Mouse (Mus musculus): Measurements from ENCODE around the gene Pnliprp2. TPM values are rescaled to one million over a fixed set of nuclear protein-coding genes. Genes with fewer than 3 reads are reported as not detected.
A peak's percentile ranks its signal among the peaks of the same experiment; 100 is the strongest.

Pnliprp2 gene
- polyA plus RNA-seq, 1 experiment from 2014 or later = 0.10 TPM

DNA sequence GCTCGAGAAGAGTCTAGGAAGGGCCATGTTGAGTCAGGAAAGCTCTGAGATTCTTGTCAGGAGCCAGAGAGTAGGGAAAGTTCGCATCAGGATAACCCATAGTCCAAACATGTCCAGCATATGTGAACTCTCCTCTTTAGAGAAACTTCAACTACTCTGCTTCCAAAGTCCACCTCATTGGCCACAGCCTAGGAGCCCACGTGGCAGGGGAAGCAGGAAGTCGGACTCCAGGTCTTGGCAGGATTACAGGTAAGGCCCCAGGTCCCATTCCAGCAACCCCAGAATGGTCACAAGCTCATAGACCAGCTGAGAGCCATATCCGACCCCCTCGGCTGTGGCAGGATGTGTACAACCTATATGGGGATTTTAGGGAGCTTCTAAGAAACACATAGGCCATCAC is 26.3 kb upstream of the Pnliprp2 start:
- 75% methylated on average over 6 of the region's 6 CpGs for WGBS
- no peak overlapping the region for H3K9ac ChIP-seq (replicated peaks; ENCODE audit: low read depth)
- H3K9me3 ChIP-seq (ENCODE audit: low read length) = no peaks in the 10 kb centered on the region
- ATAC-seq (no peak), DNase-seq (ENCODE audit: low spot score) (no peak)
- no peaks in the 10 kb centered on the region for H3K4me1 ChIP-seq (ENCODE audit: insufficient read depth, low read depth, low read length)
- no peak overlapping the region for H3K4me2 ChIP-seq (replicated peaks; ENCODE audit: low read depth, low read length)
- H3K27me3 ChIP-seq (replicated peaks; ENCODE audit: insufficient read depth, low read length) = no peaks in the 10 kb centered on the region
- H3K36me3 ChIP-seq (ENCODE audit: insufficient read depth, low read length) = no peaks in the 10 kb centered on the region
- no peak overlapping the region for H3K4me3 ChIP-seq (ENCODE audit: low read depth, low read length)
- H3K27ac ChIP-seq (ENCODE audit: low read length) = no peak overlapping the region
- TF ChIP-seq EP300 (IDR thresholded peaks at IDR 0.05) (no peak), CTCF (IDR thresholded peaks at IDR 0.05) (no peak)

DNA sequence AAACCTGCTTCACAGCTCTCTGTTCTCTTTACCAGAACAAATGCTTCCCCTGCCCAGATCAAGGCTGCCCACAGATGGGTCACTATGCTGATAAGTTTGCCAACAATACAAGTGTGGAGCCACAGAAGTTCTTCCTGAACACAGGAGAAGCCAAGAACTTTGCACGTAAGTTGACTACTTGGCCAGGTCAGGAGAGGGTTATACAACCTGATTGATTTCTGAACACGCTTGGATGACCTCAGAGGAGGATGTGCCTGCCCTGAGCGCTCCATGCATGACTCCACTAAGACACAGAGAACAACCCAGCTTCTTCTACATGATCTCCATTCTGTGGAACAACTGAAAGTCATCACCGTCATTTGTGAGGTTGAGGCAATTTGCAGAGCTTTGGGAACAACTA is 21.4 kb upstream of the Pnliprp2 start:
- no peaks in the 10 kb centered on the region for H3K36me3 ChIP-seq (ENCODE audit: insufficient read depth, low read length)
- no peak overlapping the region for H3K27ac ChIP-seq (ENCODE audit: low read length)
- no peaks in the 10 kb centered on the region for H3K4me1 ChIP-seq (ENCODE audit: insufficient read depth, low read depth, low read length)
- no peak overlapping the region for H3K9ac ChIP-seq (replicated peaks; ENCODE audit: low read depth)
- ATAC-seq = no peak
- 88% methylated on average over 4 of the region's 4 CpGs for WGBS
- no peak overlapping the region for H3K4me3 ChIP-seq (ENCODE audit: low read depth, low read length)
- TF ChIP-seq EP300 (IDR thresholded peaks at IDR 0.05) (no peak), CTCF (IDR thresholded peaks at IDR 0.05) (no peak)
- DNase-seq (ENCODE audit: low spot score) = no peak
- no peak overlapping the region for H3K4me2 ChIP-seq (replicated peaks; ENCODE audit: low read depth, low read length)
- no peaks in the 10 kb centered on the region for H3K27me3 ChIP-seq (replicated peaks; ENCODE audit: insufficient read depth, low read length)
- no peaks in the 10 kb centered on the region for H3K9me3 ChIP-seq (ENCODE audit: low read length)

DNA sequence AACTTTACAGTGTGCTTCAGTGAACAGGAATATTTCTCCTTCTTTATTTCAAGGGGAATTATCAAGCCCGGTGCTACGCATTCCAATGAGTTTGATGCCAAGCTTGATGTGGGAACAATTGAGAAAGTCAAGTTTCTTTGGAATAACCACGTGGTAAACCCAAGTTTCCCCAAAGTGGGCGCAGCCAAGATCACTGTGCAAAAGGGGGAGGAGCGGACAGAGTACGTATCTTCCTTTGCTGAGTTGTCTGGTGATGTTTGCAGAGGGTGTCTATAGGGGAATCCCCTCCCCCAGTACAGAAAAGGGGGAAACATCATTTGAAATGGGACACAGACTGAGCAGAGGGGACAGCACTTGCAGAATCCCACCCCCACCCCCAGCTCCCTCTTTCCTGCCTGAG is 18.5 kb upstream of the Pnliprp2 start:
- H3K9me3 ChIP-seq (ENCODE audit: low read length) = no peaks in the 10 kb centered on the region
- no peak overlapping the region for H3K4me3 ChIP-seq (ENCODE audit: low read depth, low read length)
- H3K27ac ChIP-seq (ENCODE audit: low read length) = no peak overlapping the region
- ATAC-seq (no peak), DNase-seq (ENCODE audit: low spot score) (no peak)
- H3K36me3 ChIP-seq (ENCODE audit: insufficient read depth, low read length) = no peaks in the 10 kb centered on the region
- WGBS = 69% methylated on average over 6 of the region's 6 CpGs
- no peak for TF ChIP-seq CTCF (IDR thresholded peaks at IDR 0.05)
- TF ChIP-seq EP300 (IDR thresholded peaks at IDR 0.05) = no peak
- no peak overlapping the region for H3K9ac ChIP-seq (replicated peaks; ENCODE audit: low read depth)
- H3K27me3 ChIP-seq (replicated peaks; ENCODE audit: insufficient read depth, low read length) = no peaks in the 10 kb centered on the region
- H3K4me1 ChIP-seq (ENCODE audit: insufficient read depth, low read depth, low read length) = no peaks in the 10 kb centered on the region
- H3K4me2 ChIP-seq (replicated peaks; ENCODE audit: low read depth, low read length) = no peak overlapping the region

DNA sequence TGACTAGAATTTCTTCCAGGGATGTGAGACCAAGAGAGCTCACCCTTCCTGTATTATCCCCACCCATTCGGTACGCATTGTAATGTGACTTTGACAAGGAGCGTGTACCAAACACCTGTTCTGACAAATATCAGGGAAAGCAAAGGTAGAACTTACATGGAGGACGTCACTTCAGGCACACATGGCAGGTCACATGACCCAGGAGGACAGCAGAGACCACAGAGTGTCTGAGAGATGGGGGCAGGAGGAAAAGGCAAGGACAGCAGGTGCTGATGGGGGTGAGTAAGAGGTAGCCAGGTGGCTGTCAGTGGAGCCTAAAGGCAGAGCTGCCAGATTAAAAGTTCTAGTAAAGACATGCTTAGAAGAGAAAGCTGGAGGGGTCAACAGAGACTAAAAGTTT is 16.8 kb upstream of the Pnliprp2 start:
- ATAC-seq (no peak), DNase-seq (ENCODE audit: low spot score) (no peak)
- Histone ChIP-seq H3K4me1 (ENCODE audit: insufficient read depth, low read depth, low read length) (no peaks in the 10 kb centered on the region), H3K9ac (replicated peaks; ENCODE audit: low read depth) (no peak overlapping the region), H3K4me2 (replicated peaks; ENCODE audit: low read depth, low read length) (no peak overlapping the region), H3K36me3 (ENCODE audit: insufficient read depth, low read length) (no peaks in the 10 kb centered on the region), H3K27me3 (replicated peaks; ENCODE audit: insufficient read depth, low read length) (no peaks in the 10 kb centered on the region), H3K27ac (ENCODE audit: low read length) (no peak overlapping the region), H3K4me3 (ENCODE audit: low read depth, low read length) (no peak overlapping the region), H3K9me3 (ENCODE audit: low read length) (no peaks in the 10 kb centered on the region)
- WGBS = 77% methylated on average over 4 of the region's 4 CpGs
- TF ChIP-seq EP300 (IDR thresholded peaks at IDR 0.05) (no peak), CTCF (IDR thresholded peaks at IDR 0.05) (no peak)

DNA sequence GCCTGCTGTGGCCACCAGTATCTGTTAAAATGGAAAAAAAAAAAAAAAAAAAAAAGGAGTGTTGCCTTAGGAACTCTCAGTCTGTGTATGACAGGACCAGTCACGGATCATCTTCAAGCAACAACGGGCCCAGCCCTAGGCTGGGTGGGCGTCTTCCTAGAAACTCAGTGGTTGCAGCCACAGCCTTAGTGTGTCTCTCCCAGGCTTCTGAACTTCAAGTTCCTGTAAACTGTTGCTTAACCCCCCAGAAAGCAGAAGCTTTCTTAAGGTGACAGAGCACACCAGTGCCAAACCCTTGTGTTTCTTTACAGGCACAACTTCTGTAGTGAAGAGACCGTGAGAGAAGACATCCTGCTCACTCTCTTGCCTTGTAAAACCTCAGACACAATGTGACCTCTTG is 15.8 kb upstream of the Pnliprp2 start:
- H3K36me3 ChIP-seq (ENCODE audit: insufficient read depth, low read length) = no peaks in the 10 kb centered on the region
- no peak overlapping the region for H3K9ac ChIP-seq (replicated peaks; ENCODE audit: low read depth)
- no peak overlapping the region for H3K27ac ChIP-seq (ENCODE audit: low read length)
- ATAC-seq (no peak), DNase-seq (ENCODE audit: low spot score) (peak; percentile 28)
- TF ChIP-seq EP300 (IDR thresholded peaks at IDR 0.05) = no peak
- no peak overlapping the region for H3K4me3 ChIP-seq (ENCODE audit: low read depth, low read length)
- WGBS = 63% methylated on average over 4 of the region's 4 CpGs
- no peaks in the 10 kb centered on the region for H3K9me3 ChIP-seq (ENCODE audit: low read length)
- H3K4me1 ChIP-seq (ENCODE audit: insufficient read depth, low read depth, low read length) = no peaks in the 10 kb centered on the region
- H3K4me2 ChIP-seq (replicated peaks; ENCODE audit: low read depth, low read length) = no peak overlapping the region
- H3K27me3 ChIP-seq (replicated peaks; ENCODE audit: insufficient read depth, low read length) = no peaks in the 10 kb centered on the region

DNA sequence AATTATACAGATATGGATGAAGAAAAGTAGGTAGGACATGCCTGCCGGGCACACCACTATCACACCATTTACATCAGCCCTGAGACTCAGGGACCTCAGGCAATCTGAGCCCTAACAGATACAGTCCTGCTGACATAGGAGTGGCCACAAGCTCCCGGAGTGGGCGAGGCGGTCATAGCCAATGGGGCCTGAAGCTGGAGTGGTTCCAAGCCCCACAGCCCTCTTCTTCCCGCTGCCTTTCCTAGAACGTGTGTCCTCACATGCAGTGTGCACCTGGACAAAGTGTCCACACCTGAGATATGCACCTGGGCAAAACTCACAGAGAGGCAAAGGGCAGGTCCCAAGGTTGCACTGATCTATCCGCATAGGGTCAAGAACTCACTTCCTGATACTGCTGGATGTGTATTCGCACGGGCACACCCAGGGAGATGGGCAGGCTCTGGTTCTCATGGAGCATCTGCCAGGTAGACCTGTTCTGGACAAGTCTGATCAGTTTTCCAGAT is 12.0 kb upstream of the Pnliprp2 start:
- H3K9me3 ChIP-seq (ENCODE audit: low read length) = no peaks in the 10 kb centered on the region
- no peak overlapping the region for H3K4me3 ChIP-seq (ENCODE audit: low read depth, low read length)
- WGBS = 73% methylated on average over 9 of the region's 9 CpGs
- DNase-seq (ENCODE audit: low spot score) (no peak), ATAC-seq (no peak)
- H3K27ac ChIP-seq (ENCODE audit: low read length) = no peak overlapping the region
- TF ChIP-seq EP300 (IDR thresholded peaks at IDR 0.05) (no peak), CTCF (IDR thresholded peaks at IDR 0.05) (no peak)
- H3K4me1 ChIP-seq (ENCODE audit: insufficient read depth, low read depth, low read length) = no peaks in the 10 kb centered on the region
- H3K4me2 ChIP-seq (replicated peaks; ENCODE audit: low read depth, low read length) = no peak overlapping the region
- H3K27me3 ChIP-seq (replicated peaks; ENCODE audit: insufficient read depth, low read length) = no peaks in the 10 kb centered on the region
- H3K36me3 ChIP-seq (ENCODE audit: insufficient read depth, low read length) = no peaks in the 10 kb centered on the region
- H3K9ac ChIP-seq (replicated peaks; ENCODE audit: low read depth) = no peak overlapping the region

DNA sequence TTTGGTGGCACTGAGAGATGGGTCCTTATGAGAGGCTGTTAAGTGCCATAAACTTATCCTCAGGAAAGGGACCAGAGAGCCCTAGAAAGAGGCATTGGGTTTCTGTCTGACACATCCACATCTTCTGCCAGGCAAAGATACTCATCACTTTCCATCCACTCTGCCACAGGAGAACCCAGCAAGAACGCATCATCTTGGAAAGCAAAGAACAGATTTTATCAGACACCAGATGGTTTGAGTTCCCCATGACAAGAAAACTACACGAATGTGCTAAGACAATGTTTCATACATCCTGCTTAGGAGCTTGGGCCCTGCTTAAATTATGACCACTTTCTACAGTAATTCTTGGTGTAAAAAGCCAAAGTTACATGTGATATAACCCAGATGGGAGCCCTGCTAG is 8.7 kb upstream of the Pnliprp2 start:
- 68% methylated on average over 2 of the region's 2 CpGs for WGBS

More for the DNA sequence above, 8.7 kb upstream of the Pnliprp2 start:
- no peak overlapping the region for H3K9ac ChIP-seq (replicated peaks; ENCODE audit: low read depth)
- no peak overlapping the region for H3K4me2 ChIP-seq (replicated peaks; ENCODE audit: low read depth, low read length)
- H3K36me3 ChIP-seq (ENCODE audit: insufficient read depth, low read length) = no peaks in the 10 kb centered on the region
- no peaks in the 10 kb centered on the region for H3K9me3 ChIP-seq (ENCODE audit: low read length)
- ATAC-seq (no peak), DNase-seq (ENCODE audit: low spot score) (no peak)
- H3K27ac ChIP-seq (ENCODE audit: low read length) = no peak overlapping the region
- no peak overlapping the region for H3K4me3 ChIP-seq (ENCODE audit: low read depth, low read length)
- TF ChIP-seq CTCF (IDR thresholded peaks at IDR 0.05) (no peak), EP300 (IDR thresholded peaks at IDR 0.05) (no peak)
- H3K4me1 ChIP-seq (ENCODE audit: insufficient read depth, low read depth, low read length) = no peaks in the 10 kb centered on the region
- no peaks in the 10 kb centered on the region for H3K27me3 ChIP-seq (replicated peaks; ENCODE audit: insufficient read depth, low read length)

All from lung, postnatal 0 days (tissue).